Mouse (Mus musculus): ENCODE data around the gene Eef1akmt1.

Gene Eef1akmt1

GRCm38 (mm10) chr14:57515156-57515762 is 56.2 kb downstream of the Eef1akmt1 start:
- no peak for DNase-seq

- no peak for DNase-seq
These were observed 61.9 kb downstream of the Eef1akmt1 start for GRCm38 (mm10) chr14:57509554-57509953.

- DNase-seq: no peak
These were observed 67.7 kb downstream of the Eef1akmt1 start for GRCm38 (mm10) chr14:57503729-57504128.
